Mouse (Mus musculus) ES-CJ7 (cell line): ENCODE results near the gene Vmn2r76.
"Not testable (repeated sequence)": the region's sequence is repeated elsewhere in the genome, so short reads cannot be mapped to it uniquely, and the experiment has no call there.

Source experiments
- DNase-seq: peaks from one replicate; pipeline ENCODE4 v3.0.0; 2011; ENCODE audit warnings: low read depth, low spot score

The Vmn2r76 gene

DNA sequence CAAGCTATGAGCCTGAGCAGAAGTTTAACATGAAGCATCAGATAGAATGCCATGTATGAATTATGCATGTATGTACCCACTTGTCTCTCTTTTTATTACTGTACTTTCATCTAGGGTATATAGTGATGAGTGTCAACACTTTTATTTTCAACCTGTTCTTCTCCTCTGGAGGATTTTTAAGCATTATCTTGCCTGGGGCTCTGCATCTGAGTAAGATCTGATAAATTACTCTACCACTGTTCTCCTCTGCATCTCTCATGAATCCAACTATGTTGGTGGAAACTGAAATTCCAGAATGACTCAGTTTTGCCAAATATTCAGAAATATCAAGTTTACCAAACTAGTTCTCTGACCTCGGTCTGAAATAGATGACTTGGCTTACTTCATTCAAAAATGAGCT, at the start of gene Vmn2r76:
Gene Vmn2r76, minus strand, starts transcription at position 101 of the 400 bp plus-strand sequence.
- DNase-seq: no peak

DNA sequence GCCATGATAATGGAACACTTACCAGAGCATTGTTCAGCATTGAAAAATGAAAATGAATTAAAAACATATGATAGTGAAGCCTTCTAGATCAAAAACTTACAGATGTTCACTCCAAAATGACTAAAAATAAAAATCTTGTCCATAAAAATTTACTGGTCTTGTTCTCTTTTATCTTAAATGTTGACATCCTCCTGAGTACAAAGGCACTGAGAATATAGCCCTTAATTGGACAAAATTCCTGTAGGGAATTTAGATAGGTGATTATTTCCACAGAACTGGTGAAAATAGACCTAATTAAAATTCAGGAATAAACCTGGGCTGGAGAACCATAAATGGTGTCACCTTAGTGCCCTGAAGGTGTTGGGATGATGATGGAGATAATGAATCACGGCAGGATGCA, 31.0 kb upstream of the Vmn2r76 start, which contains the start of gene Olfr310:
Gene Olfr310, minus strand, starts transcription at position 101 of the 400 bp plus-strand sequence.
- no peak for DNase-seq

DNA sequence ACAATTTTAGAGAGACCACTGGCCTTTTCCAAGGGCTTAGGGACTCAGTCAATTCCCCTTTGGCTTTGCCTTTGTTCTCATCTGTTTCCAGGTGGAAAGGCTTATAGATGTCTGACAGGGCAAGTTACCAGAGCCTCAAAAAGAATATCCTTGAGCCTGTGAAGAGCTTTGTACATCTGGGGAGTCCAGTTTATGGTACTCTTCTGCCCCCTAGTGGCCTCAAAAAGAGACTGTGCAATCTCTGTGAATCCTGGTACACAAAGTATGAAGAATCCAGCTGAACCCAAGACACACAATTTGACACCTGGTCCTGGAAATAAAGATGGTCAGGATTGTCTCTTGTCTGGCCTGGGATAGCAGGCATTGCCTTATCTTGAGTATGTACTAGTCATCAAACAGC, 34.8 kb downstream of the Vmn2r76 start:
- peak; percentile 61 for DNase-seq

DNA sequence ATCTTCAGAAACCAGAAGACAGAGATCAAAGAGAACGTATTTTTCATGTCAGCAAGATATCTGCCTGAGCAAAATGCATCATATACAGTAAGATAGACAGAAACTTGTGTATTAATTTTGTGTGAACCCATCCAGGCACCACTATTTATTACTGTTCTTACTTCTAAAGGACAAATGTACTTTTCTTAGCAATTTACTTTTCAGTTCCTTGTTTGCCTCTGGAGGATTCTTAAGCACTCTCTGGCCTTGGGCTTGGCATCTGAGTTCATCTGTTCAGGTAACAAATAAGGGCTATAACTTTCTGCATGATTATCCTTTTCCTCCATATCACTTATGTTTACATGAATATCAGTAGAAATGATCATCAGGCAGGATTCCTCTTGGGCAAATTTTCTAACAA, 74.4 kb downstream of the Vmn2r76 start, which contains the start of gene Vmn2r75:
Gene Vmn2r75, minus strand, starts transcription at position 101 of the 400 bp plus-strand sequence.
- not testable (repeated sequence) for DNase-seq
